Mouse (Mus musculus) ES-Bruce4 (cell line): Measurements from ENCODE around the gene Fam196b.

ENCODE experiments used
- CTCF ChIP-seq: IDR thresholded peaks from one replicate; pipeline ENCODE4 v1.8.1; 2011; ENCODE audit warnings: low read depth, low read length
- POLR2A ChIP-seq: IDR thresholded peaks from one replicate; pipeline ENCODE4 v1.8.1; 2011; ENCODE audit warnings: low read length; ENCODE audit not compliant: insufficient read depth

DNA sequence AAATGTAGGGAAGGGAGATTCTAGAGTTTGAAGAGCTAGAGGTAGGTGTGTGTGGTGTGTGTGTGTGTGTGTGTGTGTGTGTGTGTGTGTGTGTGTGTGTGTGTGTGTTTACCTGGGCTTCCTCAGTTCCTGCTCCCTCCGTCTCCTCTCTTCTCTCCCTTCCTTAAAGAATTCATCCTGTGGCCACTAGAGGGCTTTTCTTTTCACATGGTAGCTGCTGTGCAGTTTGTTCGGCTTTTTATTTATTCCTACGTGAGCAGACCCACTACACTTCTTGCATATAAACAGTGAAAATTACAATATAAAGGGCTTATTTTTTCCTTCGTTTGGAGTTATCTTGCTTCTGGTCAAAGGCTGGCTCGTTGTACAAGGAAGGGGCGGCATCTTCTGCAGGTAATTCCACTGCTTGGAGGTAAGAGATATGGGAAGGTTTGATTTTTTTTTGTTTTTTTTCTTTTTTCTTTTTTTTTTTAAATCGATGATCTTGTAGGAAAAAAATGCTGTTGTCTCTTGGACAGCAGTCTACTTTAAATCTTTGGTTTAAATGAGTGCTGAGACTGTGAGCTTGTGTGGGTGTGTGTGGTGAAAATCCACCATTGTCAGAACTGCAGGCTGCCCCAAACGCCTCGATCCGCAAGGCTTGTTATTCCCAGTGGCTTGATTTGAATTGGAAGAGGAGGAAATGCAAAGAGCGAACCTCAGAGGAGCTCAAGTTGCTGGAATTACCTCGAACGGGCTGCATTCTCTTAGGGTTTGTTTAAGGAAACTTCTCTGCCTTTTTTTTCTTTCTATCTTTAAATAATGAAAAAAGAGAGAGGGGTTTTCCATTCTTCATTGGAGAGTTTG, at the start of gene Fam196b:
- no peak for TF ChIP-seq POLR2A
- TF ChIP-seq CTCF = no peak
